Mouse (Mus musculus): Measurements from ENCODE around the gene Slc17a5.

The Slc17a5 gene

DNA sequence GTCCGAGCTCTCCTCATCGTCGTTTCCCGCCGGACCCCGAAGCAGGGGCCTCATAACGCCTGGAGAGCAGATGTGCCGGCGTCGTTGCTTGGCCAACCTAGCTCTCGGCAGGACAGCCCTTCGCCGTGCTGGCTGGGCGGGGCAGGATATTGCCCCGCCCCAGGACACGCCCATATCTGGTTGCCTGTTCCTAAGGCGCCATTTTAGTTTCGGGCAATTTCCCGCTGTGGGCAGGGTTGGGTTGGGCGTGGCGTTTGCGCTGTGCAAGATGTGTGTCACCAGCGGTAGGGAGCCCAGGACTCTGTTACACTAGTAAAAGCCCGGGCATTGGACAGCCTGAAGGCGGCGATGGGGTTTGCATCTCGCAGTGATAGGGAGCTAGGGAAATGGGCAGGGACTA, at the start of gene Slc17a5:
Gene Slc17a5 (minus strand): TSS at position 128 of the 400 bp plus-strand sequence.
- peak; percentile 97 for DNase-seq (ENCODE audit: low read depth, low spot score)

DNA sequence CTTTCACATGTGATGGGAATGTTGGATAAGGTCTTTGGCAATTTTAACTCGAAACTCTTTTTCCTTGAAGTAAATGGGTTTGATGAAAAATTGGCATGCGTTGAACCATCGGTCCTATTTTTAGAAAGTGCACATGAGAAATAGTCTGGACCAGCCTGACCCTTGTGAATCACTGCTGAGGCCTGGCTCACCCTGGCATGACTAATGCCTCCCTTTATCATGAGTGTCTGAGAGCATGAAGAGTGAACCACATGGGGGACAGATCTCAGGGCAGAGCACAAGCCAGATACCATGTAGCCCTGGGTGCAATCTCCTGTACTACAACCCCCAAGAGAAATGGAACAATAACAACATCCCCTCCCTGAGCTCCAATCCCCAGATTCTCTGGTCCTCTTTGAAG, 46.1 kb upstream of the Slc17a5 start:
- DNase-seq (ENCODE audit: low read depth, low spot score), result peak; percentile 92

- no peak for DNase-seq (ENCODE audit: low read depth, low spot score)
Observed at GRCm38 (mm10) chr9:78631755-78632434, 44.1 kb upstream of the Slc17a5 start.

GRCm38 (mm10) chr9:78629991-78630390, 42.1 kb upstream of the Slc17a5 start:
- DNase-seq (ENCODE audit: low read depth, low spot score), result peak; percentile 51

- DNase-seq (ENCODE audit: low read depth, low spot score), result peak; percentile 93
Observed at GRCm38 (mm10) chr9:78623301-78623747, 35.5 kb upstream of the Slc17a5 start.

DNA sequence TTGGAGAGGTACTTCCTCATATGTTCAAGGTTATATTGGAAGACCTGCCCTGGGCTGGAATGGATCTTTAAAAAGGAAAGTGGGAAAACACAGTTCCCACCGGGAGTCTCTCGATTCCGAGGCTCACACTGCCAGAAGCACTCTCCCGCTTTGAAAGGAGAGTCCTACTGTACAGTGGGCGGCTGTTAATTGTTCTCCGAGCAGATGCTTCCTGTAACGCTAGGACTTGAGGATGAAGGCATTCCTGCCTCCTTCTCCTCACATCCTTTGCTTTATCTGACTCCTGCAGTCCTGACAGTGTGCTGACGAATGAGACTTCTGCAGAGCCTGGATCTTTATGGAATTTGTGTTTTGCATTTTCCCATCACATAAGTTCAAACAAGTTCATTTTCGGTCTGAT, 31.4 kb upstream of the Slc17a5 start:
- DNase-seq (ENCODE audit: low read depth, low spot score), result no peak

GRCm38 (mm10) chr9:78615401-78616021, 27.7 kb upstream of the Slc17a5 start, which contains the start of gene Cd109:
Gene Cd109, plus strand, starts transcription at chr9:78615546.
- DNase-seq (ENCODE audit: low read depth, low spot score), result peak; percentile 80

DNA sequence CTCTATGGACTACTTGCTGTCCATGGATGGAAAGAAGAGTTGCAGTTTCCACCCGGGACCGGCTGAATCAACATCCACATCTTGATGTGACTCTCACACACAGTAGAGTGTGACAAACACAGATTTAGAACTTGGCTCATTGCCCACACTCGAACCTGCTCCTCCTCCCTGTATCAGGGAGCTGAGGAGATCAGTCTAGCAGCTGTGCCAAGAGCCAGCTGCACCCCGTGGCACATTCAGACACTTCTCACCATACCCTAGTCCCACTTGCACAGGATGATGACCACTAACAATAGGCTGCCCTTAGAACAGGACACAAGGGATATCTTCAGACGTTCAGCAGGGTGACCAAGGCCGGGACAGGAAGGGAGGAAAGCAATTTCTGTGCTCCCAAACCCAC, 26.4 kb upstream of the Slc17a5 start:
- no peak for DNase-seq (ENCODE audit: low read depth, low spot score)

GRCm38 (mm10) chr9:78601046-78601730, 13.3 kb upstream of the Slc17a5 start:
- DNase-seq (ENCODE audit: low read depth, low spot score), result peak; percentile 67

- DNase-seq (ENCODE audit: low read depth, low spot score), result no peak
Observed at GRCm38 (mm10) chr9:78599927-78600326, 12.1 kb upstream of the Slc17a5 start.

DNA sequence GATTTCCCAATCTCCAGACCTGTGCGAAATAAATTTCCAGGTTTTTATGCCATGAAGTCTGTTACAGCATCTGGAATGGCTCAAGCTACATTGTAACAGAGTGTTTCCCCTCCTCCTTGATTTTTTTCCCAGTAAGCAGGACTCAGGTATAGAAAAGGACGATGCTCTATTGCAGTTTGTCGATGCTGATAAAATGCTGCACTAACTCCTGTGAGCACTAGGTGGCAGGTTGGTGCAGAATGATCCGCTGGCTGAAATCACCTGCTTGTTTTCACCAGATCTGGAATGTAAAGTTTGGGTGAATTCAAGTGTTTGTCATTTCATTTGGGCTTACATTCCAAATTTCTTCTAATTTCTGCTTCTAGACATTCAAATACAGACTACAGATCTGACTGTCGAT, 9.0 kb upstream of the Slc17a5 start:
- peak; percentile 74 for DNase-seq (ENCODE audit: low read depth, low spot score)

GRCm38 (mm10) chr9:78595769-78596555, 8.1 kb upstream of the Slc17a5 start:
- DNase-seq (ENCODE audit: low read depth, low spot score), result peak; percentile 63

DNA sequence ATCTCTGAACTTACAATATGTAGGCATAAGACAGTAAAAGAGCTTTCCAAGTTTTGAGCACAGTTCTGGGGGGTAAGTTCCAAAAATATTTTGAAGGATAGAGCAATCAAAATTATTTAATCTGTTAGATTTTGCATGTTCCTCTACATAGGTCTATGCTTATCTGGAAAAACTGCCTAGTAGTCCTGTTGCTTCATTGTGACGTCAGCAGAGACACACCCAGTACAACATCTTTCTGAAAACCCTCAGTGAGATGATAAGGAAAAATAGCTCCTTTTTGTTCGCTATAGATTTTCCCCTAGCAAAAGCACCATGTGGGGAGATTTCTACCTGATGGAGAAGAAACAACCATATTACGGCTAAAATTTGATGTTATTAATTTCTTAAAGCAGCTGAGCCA, 7.4 kb upstream of the Slc17a5 start:
- DNase-seq (ENCODE audit: low read depth, low spot score), result no peak

GRCm38 (mm10) chr9:78590471-78590870, 2.6 kb upstream of the Slc17a5 start:
- DNase-seq (ENCODE audit: low read depth, low spot score), result no peak

DNA sequence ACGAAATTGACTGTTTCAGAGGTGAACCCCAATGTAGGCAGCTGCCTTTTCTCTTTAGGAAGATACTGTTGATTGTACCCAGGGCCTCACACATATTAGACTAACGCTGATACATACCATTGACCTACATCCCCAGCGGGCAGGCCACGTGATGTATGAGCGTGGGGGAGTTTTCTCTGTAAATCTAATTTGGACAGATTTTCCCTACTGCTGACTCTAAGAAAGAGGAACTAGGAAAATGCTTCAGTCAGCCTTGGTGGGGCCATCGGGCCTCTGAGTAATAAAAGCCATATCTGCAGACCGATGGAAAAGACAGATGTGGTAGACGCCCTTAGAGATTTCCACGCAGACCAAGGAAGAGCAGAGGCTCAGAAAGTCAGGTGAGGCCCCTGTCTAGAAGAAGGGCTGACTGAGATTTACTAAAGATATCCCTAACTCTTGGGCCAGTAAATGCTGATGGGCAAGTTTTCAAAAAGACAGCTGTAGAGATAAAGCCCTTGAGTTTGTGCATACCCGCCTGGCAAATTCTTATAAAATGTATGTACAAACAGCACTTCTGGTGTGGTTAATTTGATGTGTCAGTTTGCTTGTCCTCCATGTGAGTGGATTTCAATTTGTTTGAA, 681 bp upstream of the Slc17a5 start:
- DNase-seq (ENCODE audit: low read depth, low spot score), result no peak

GRCm38 (mm10) chr9:78587218-78587883, 490 bp downstream of the Slc17a5 start:
- DNase-seq (ENCODE audit: low read depth, low spot score), result peak; percentile 45

DNA sequence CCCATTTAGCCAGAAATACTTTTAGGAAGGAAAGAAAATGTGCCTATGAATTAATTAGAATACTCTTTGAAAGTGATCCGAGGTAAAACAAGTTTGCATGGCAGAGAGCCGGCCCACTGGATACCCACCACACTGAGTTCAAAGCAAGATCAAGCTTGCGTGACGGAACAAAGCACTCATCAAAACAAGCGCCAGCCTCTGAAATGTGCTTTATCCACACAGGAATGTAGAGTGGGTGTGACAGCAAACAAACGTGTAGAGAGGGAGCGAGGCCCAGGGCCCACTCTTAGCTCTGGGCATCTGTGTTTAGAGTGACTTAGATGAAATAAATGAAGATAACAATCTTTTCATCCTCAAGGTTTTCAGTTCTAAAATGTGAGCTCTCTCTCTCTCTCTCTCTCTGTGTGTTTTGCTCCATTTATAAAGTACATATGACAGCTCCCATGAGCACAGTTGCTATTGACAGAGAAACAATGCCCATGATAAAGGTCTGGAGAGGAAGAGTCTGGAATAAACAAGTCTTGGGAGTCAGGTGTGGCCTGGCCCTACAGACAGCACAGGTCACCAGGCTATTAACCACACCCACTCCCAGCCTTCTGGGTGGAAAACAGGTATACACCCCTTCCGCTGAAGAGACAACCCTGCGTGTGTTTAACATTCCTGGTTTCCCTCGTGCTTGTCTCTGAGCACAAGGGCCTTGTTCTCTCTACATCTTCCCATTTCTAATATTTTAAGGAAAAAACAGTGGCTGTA, 8.0 kb downstream of the Slc17a5 start:
- DNase-seq (ENCODE audit: low read depth, low spot score), result no peak

DNA sequence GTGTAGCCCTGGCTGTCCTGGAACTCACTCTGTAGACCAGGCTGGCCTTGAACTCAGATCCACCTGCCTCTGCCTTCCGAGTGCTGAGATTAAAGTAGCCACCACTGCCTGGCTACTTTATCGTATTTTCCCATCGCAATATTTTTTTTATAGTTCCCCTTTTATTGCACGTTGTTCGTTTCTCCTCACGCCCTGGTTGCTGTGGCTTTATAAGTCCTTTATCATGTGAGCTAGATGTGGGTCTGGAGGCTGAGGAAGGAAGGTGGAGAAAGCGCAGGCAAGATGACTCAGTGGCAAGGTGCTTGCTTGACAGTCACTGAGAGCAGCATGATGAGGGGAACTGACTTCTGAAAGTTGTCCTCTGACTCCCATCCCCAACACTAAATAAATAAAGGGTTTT, 9.0 kb downstream of the Slc17a5 start:
- DNase-seq (ENCODE audit: low read depth, low spot score), result no peak

DNA sequence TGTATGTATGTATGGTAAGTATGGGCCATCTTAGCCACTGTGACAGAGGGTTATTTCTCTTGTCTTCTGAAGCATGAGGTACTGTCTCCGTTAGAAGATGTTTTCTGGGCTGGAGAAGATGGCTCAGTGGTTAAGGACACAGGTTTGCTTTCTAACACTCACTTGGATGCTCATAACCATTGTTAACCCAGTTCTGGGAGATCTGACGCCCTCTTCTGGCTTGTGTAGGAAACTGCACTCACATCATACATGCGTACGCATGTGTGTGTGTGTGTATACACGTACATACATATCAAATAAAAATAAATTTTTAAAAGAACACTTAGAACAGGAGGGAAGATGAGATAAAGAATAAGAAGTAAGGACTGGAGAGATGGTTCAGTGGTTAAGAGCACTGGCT, 11.4 kb downstream of the Slc17a5 start:
- DNase-seq (ENCODE audit: low read depth, low spot score), result no peak

GRCm38 (mm10) chr9:78569934-78570333, 17.9 kb downstream of the Slc17a5 start:
- DNase-seq (ENCODE audit: low read depth, low spot score), result no peak
